Mouse (Mus musculus) mesoderm, embryonic 11.5 days (tissue): ENCODE data around the gene Gm4922.

Source experiments
- DNase-seq: peaks from one replicate; pipeline ENCODE4 v3.0.0-alpha.2; 2012; ENCODE audit warnings: low read depth, low spot score

The Gm4922 gene

DNA sequence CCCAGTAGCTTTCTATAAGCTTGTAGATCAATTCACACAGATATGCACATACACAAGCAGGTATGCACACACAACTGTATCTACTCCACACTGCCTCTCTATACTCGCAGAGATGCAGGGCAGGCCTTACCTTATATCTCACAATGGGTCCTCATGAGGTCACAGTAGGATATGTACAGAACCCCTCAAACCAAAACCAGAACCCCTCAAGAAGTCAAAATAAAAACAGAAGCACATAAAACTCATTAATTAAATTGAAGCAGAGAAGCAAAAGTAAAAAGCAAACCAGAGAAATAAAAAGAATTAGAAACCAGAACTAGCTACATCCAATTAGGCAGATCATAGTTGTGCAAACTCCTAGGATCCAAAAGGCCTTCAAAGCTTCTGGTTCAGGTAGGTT lies at the start of gene Gm4922:
TSS of gene Gm4922 (minus strand) at position 101 of the 400 bp plus-strand sequence.
- no peak for DNase-seq

DNA sequence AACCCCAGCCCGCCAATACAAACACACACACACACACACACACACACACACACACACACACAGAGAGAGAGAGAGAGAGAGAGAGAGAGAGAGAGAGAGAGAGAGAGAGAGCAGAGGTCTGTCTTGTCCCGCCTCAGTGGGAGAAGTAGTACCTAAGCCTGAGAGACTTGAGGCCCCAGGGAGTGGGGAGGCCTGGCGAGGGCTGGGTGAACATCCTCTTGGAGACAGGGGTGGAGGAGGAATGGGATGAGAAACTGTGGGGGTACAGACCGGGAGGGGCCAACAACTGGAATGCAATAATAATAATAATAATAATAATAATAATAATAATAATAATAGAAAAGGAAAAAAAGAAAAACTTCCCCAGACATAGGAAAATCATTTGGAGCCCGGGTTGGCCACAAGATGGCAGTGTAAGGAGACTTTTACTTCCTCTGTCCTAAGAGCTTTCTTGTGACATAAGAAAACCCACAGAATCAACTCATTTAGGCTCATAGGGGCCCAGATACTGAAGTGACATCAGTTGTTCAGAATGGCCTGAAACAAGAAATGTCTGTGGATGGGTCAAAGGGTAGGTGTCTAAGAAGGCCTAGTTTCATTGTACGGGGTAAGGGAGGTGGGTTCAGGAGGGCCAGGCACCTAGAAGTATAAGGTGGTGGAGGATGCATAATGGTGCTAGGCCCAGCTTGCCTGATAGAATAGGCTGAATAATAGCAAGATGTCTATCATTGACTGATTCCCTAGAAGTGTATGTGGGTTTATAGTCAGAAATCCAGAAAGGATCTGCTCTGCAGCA lies 49.3 kb upstream of the Gm4922 start:
- peak; percentile 39 for DNase-seq

DNA sequence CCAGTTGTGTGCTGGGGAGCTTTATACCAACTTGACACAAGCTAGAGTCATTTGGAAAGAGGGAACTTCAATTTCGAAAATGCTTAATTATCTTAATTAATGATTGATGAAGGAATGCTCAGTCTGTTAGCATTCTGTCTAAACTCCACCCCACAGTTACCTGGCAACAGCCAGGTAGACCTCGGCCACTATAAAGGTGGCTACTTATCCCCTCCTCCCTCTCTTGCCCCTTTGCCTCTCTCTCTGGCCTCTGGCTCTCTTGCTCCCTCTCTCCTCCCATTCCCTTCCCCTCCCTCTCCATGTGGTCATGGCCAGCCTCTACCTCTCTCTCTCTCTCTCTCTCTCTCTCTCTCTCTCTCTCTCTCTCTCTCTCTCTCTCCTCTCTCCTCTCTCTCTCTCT lies 47.8 kb upstream of the Gm4922 start:
- no peak for DNase-seq

DNA sequence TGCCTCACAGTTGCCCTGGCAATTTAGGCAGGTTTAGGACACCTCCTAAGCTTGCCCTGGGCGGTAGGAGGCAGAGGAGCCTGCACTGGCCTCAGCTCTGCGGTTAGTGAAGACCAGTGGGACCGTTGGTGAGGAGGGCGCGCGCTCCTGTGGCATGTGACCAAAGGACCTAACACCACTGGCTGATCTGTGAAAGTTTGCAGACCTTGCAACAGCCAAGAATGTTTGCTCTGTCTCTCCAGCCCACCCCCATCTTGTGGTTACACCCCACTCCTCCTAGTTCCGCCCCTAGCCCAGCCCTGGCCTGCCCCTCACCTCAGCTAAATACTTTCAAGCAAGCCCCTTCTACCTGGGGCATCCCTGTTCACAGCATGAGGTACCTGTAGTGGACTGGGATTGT lies 45.2 kb upstream of the Gm4922 start:
- no peak for DNase-seq

DNA sequence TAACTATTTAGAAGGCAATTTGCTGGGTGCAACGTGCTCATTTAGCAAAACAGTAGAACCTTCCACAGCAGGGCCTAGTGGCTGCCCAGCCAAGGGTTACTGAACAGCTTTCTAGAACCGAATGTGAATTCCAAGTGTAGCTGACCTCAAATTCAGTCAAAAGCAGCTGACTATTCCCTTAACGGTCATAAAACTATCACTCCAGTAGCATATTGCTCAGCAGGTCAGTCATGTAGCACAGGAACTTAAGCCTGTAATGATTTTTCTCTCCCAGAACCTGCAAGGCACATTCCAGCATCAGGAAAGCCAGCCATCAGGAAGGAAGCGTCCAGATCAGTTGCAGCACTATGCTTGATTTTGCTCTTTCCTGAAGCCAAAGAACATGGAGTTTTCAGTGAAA lies 43.8 kb upstream of the Gm4922 start:
- peak; percentile 27 for DNase-seq

DNA sequence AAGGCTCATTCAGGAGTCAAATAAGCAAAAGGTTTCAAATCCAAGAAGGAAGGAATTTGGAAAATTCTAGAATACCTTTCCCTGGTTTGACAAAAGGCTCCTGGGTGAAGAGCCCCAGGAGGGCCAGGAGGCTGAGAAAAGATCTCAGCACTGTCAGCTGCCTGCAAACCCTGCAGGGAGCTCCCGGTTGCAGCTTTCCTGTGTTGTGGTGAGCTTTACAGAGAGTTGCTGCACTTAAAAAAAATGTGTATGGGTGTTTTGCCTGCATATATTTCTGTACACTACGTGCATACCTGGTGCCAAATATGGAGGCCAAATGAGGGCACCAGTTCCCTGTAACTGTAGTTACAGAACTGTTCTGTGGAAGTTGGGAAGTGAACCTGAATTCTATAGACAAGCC lies 41.3 kb upstream of the Gm4922 start:
- no peak for DNase-seq

DNA sequence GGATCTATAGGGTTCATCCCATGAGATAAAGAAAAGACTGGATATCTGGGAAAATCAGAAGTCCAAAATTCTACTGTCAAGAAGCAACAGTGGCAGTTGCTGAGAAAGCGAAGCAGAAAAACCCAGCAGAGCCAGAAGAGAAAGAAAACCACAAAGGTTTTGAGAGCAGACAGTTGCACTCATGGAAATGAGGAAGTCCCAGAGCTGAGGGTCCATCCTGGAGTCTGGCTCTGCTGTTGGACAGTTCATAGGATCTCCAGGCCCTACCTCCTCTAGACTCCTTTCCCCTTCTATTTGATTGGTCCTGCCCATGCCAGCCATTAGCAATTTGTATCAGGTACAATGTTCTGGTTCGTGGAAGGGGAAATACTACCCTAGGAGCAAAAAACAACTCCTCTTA lies 39.5 kb upstream of the Gm4922 start:
- DNase-seq: no peak

DNA sequence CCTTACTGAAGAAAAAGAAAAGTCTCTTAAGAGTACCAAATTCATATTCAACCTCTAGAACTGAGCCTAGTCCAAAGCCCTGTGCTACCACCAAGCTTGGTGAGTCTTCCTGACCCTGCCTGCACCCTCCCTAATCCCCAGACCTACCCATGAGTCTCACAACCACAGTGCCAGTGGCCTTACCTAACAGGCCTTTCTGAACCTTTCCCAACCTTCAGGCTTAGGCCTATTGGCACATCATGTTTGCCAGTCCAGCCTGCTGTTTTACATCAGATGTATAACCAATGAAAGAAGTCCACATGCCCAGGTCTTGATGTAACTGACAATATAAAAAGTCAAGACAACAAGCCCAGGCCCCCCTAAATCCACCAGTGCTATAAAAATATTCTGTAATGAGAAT lies 38.5 kb upstream of the Gm4922 start:
- DNase-seq: no peak

DNA sequence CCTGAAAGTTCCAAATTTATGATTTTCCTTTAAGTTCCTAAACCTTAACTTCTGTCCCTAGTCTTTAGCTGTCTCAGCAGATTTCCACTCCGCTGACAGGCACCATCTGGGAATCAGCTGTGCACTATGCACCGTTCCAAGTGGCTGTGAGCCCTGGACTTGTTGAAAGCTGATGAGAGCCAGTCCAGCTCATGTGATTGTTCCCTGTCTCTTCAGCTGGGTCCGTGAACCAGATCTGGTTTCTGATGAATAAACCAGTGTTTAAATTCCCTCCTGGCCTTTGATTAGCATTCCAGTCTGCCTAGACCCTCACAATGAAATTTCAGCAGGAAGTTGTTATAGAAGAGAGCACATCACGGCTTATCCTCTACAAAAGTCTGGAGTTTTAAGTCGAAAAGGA lies 30.0 kb upstream of the Gm4922 start:
- DNase-seq: peak; percentile 44

DNA sequence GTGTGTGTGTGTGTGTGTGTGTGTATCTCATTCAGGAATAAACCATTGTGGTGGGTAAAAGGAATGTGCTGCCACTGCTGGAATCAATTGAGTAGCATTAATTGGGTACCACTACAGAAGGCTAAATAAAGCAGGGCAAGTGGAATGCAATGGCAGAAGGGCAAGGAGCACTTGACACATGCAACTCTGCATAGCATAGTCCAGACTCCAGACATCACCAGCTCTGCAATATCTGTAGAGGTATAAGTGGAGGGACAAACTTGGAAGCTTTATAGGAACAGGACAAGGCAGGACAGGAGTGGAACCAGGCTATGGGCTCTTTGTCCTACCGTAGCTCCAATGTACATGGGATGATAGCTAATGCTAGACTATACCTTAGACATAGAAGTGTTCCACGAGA lies 25.2 kb upstream of the Gm4922 start:
- no peak for DNase-seq

DNA sequence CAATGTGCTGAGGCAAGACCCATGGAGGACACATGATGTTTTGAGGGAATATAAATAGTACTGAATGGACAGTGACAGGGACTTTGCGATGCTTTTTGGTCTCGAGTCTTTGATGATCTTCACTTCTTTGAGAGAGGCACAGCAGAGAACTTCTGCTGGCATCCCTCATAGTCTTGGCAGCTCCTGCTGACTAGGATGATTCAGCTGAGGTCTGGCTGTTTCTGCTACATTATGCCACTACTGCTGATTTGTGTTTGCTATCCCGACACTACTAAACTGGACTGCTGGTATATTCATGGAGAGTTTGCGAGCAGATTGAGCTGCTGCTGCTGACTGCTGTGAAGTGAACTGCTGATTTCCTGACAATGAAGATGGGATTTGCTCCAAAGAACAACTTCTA lies 3.5 kb upstream of the Gm4922 start:
- no peak for DNase-seq

DNA sequence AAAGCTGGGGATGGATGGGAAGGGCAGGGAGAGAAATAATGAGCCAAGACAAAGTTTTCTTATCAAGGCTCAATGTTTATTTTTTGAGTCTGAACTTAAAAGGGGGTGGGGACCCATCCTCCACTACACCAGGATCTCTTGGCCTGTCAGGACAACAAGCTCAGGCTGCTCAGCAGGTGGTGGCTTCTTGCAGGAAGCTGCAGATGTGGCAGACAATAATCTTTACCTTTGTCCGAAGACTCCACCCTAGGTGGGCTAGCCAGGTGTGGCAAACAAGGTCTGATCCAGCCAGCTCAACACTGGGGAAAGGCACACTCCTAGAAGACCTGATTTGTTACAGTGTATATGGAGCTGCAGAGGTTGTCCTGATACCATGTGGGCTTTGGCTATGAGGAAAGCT lies 2.0 kb upstream of the Gm4922 start:
- DNase-seq: no peak

DNA sequence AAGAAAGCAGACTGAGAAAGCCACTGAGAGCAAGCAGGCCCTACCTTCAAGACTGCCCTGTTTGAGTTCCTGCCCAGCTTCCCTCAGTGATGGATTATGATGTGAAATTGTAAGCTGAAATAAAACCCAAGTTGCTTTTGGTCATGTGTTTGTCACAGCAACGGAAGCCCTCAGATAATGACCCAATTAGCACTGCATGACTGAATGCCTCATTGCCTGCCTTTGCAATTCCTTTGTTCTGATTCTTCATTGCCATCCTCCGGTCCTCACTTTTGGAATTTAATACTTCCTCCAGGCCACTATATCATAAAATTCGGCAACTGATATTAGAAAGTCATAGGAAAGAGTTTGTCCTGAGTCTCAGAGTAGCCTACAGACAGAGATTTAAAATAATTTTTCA lies 9.0 kb downstream of the Gm4922 start:
- no peak for DNase-seq

DNA sequence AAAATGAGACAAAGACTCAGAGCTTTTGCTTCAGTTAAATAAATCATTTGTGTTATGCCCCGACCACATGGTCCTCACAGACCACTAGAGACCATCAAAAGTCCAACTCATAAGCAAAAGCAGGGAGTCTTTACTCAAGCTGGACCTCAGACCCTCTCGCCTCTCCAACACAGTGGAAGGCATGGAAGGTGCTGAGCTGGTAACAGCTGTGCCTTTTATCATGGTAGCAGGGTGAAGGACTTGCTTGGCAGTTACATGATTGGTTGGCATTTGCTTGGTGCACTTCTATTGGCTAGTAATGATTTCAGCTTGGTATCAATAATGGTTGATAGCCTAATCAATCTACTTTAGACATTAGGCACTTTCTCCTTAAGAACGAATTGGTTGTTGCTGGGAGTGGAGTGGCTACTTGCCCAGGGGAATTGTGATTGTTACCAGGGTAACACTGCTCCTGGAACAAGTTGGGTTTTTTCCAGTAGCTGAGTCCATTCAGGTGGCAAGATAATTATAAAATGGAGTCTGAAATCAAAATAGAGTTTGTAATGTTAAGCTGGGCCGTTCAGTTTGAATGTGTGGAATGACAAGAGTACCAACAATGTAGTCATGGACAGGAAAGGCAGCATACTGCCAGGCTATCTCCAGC lies 13.9 kb downstream of the Gm4922 start:
- no peak for DNase-seq

DNA sequence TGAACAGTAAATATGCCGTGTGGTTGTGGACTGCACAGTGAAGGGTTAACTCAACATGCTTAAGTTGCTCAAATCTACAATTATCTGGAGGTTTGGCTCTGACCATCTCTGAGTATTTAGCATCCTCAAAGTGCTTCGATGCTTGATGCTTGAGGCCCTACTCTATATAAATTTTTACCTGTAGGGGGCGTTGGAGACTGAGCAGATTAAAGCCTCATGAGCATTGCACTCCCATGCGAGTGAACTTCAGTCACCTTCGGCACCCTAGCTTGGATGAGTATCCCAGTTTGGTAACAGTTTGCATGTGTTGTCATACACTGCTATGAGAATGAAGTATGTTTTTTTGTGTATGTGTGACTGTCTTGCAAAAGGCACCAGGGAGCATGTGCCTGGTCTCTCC lies 16.7 kb downstream of the Gm4922 start:
- DNase-seq: no peak

DNA sequence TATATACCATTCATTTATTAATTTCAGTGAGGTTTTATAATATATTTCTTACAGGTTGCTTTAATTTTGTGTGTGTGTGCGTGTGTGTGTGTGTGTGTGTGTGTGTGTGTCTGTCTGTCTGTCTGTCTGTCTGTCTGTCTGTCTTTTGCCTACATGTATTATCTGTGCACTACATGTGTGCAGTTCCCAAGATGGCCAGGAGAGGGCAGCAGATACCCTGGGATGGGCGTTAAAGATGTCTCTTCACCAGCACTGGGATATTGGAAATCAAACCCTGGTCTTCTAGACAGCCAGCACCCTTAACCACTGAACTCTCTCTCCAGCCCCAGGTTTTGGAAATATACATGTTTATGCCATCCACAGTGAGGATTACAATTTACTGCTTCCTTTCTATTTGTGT lies 26.4 kb downstream of the Gm4922 start:
- DNase-seq: peak; percentile 63

DNA sequence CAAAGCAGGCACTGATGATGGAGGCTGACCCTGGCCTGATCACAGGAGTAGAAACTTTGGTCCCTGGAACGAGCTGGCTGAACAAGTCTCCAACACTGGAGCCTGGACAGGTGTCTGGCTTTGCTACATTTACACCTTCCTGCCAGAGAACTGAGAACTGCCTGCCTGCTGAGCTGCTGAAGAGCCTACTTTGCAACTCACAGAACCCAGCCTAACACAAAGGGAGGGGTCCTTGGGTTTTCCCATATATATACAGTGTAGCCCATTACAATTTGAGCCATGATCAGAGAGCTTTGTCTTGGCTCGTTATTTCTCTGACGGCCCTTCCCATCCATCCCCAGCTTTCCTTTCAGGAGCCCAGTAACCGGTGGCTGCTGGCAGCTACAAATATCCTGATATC lies 36.5 kb downstream of the Gm4922 start:
- no peak for DNase-seq

DNA sequence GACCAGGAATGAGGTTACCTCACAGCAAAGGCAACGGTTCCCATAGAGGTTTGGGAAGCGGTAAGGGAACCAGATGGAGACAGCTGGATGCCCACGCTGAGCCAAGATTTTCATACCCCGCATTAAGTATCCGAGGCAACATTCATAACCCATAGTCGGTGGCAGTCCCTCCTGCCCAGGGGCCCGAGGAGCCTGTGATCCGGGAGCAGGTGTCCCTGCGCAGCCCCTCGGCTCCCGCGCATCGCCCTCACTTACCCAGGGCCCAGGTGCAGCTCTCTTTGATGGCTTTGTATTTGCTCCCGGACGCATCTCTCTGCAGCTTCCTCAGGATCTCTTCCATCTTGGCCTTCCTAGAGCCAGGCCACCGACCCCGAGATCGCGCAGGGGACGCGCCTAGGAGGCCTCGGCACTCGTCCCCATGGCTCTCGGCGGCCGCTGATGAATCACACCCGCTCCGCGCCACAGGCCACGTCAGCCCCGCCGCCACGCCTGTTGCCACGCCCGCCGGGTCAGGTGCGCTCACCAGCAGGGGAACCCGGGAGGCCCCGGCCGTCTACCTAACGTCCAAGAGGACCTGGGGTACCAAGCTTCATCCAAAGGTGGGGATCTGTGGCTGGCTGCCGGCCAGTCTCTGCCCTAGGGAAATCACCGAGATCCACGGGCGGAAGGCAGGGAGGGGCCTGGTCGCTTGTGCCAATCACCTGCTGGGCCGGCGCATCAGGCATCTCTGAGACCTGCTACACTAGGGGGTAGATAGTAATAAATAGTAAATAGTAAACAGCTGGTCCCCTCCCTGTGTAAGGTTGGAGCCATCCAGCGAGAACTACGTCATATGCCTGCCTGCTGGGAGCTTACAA lies 43.1 kb downstream of the Gm4922 start, which contains the start of gene Arfgef3:
TSS of gene Arfgef3 (minus strand) at position 664 of the 857 bp plus-strand sequence.
- DNase-seq: peak; percentile 31

DNA sequence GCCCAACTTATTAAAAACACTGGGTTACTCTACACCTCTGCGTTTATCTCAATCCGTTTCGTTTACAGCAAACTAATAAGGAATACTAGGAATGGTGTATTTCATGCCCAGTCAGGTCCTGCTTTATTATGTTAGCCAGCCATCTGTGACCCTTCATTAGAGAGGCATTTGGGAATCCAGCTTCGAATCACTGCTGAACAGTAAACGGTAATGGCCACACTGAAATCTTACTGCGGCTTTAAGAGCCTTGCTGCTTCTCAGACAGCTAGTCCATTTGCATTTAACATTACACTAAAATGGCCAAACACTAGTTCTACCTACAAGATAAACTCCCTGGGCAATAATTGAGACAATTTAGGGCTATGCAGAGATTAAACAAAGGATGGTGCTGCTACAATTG lies 44.5 kb downstream of the Gm4922 start:
- DNase-seq: no peak

DNA sequence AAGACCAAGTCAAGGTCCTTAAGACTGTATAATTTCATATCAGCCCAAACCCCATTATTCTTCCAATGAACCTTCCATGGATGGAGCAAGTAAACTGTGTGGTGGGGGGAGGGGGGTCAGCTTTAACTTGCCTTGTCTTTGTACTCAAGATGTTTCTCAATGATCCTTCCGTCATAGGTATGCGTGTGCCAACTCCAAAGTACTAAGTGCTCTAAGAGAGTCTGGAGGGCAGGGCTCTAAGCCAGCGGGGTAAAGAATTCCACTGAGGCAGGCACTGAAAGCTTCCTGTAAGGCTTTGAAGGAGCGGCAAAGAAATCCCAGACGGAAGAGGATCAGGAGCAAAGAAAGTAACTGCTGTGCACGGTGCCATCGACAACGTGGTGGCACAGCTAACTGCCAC lies 45.6 kb downstream of the Gm4922 start:
- no peak for DNase-seq
